Mouse (Mus musculus) embryonic facial prominence, embryonic 15.5 days (tissue): ENCODE measurements at regions not wholly inside any gene's neighbourhood (a gene's known extent, or its start where the extent isn't known, plus 50 kb on each side); places are given as distances from the start of the nearest gene placed in this dataset.
"Not testable (repeated sequence)": the region's sequence is repeated elsewhere in the genome, so short reads cannot be mapped to it uniquely, and the experiment has no call there.

Experiments used
- ATAC-seq: fragments of 200-750 bp; cut with Nextera tagmentation; 2 replicates; pipeline ENCODE4 v1.8.0; 2017; ENCODE audit warnings: low read depth, moderate TSS enrichment; ENCODE audit not compliant: insufficient number of reproducible peaks, low FRiP score, low TSS enrichment
- H3K27ac ChIP-seq: fragments of 300-500 bp; sonication (generic); replicated peaks from 2 replicates; pipeline ENCODE4 v1.5.1; 2015; ENCODE audit warnings: mild to moderate bottlenecking, inconsistent platforms
- H3K27me3 ChIP-seq: fragments of 300-500 bp; sonication (generic); 2 replicates; pipeline ENCODE4 v1.6.1; 2015; ENCODE audit warnings: inconsistent platforms
- H3K36me3 ChIP-seq: fragments of 300-500 bp; sonication (generic); 2 replicates; pipeline ENCODE4 v1.6.1; 2015; ENCODE audit warnings: mild to moderate bottlenecking, inconsistent platforms
- H3K4me1 ChIP-seq: fragments of 300-500 bp; sonication (generic); 2 replicates; pipeline ENCODE4 v1.6.1; 2015; ENCODE audit warnings: inconsistent platforms
- H3K4me2 ChIP-seq: fragments of 300-500 bp; sonication (generic); replicated peaks from 2 replicates; pipeline ENCODE4 v1.6.1; 2015; ENCODE audit warnings: mild to moderate bottlenecking, inconsistent platforms
- H3K4me3 ChIP-seq: fragments of 300-500 bp; sonication (generic); replicated peaks from 2 replicates; pipeline ENCODE4 v1.5.1; 2015; ENCODE audit warnings: mild to moderate bottlenecking, inconsistent platforms
- H3K9ac ChIP-seq: fragments of 300-500 bp; sonication (generic); 2 replicates; pipeline ENCODE4 v1.6.1; 2015; ENCODE audit warnings: inconsistent platforms
- H3K9me3 ChIP-seq: fragments of 300-500 bp; sonication (generic); replicated peaks from 2 replicates; pipeline ENCODE4 v1.6.1; 2016; ENCODE audit warnings: inconsistent platforms
- WGBS: fragments of 180-500 bp; shearing (Covaris S2); methylation state at CpG from one replicate; pipeline ENCODE4 v1.1.7; 2015; 5-methylcytosine and 5-hydroxymethylcytosine counted together

GRCm38 (mm10) chr17:6538723-6539122 is 62.7 kb upstream of the Dynlt1c start:
- H3K9me3 ChIP-seq, H3K9ac ChIP-seq, H3K4me1 ChIP-seq, H3K27me3 ChIP-seq, H3K36me3 ChIP-seq, H3K4me3 ChIP-seq, H3K4me2 ChIP-seq, H3K27ac ChIP-seq, ATAC-seq: not testable (repeated sequence)
- WGBS: no CpG with 5 or more reads among the region's 5 CpGs

GRCm38 (mm10) chr17:6547064-6547760 is 54.3 kb upstream of the Dynlt1c start:
- H3K36me3 ChIP-seq, H3K4me1 ChIP-seq, H3K4me3 ChIP-seq, H3K9me3 ChIP-seq, H3K9ac ChIP-seq, H3K4me2 ChIP-seq, H3K27me3 ChIP-seq, H3K27ac ChIP-seq: not testable (repeated sequence)
- 0 out of 2 replicates have a peak, but pooled peaks have one; percentile 20 for ATAC-seq
- WGBS: no CpG with 5 or more reads among the region's 8 CpGs

- H3K4me2 ChIP-seq, H3K4me3 ChIP-seq, H3K27ac ChIP-seq, H3K9me3 ChIP-seq, H3K27me3 ChIP-seq, ATAC-seq, H3K9ac ChIP-seq, H3K36me3 ChIP-seq, H3K4me1 ChIP-seq: not testable (repeated sequence)
- no CpG with 5 or more reads among the region's 6 CpGs for WGBS
Measured at GRCm38 (mm10) chr17:6547937-6548336, 53.5 kb upstream of the Dynlt1c start.
